Mouse (Mus musculus): Measurements from ENCODE around the gene Cltb. TPM values are rescaled to one million over a fixed set of nuclear protein-coding genes. Genes with fewer than 3 reads are reported as not detected.

Gene Cltb
- polyA plus RNA-seq, 1 experiment from 2014 or later = 79.8 TPM

GRCm38 (mm10) chr13:54572621-54573020 lies 38.5 kb downstream of the Cltb start:
- Histone ChIP-seq H3K9ac (ENCODE audit: low read length) (no peak overlapping the region), H3K27me3 (ENCODE audit: control insufficient read depth, insufficient read depth, low read length) (no peaks in the 10 kb centered on the region), H3K27ac (ENCODE audit: low read length) (no peak overlapping the region)

DNA sequence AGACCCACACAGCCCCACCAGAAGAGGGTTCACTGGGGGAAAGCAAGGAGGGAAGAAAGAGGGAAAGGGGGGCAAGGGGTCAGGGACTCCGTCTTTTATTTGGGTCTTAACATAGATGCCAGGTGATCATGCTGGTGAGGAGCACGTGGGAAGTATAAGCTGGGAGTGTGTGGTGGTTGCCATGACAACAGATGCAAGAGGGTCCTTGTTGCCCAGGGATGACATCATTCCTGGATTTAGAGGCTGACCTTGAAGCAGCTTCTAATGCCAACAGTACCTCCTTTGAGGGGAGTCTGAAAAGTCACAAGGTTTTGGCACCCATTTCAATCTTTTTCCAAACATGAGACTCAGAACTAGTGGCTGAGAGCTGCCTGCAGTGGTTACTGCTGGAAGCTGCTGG lies 39.5 kb downstream of the Cltb start:
- peaks cover 8% of the 10 kb centered on the region for H3K4me1 ChIP-seq (ENCODE audit: control insufficient read depth, insufficient read depth, low read length)
- ATAC-seq (ENCODE audit: insufficient read depth, low FRiP score) = no peak
- H3K4me2 ChIP-seq (ENCODE audit: low read depth, low read length) = no peak overlapping the region
- no peaks in the 10 kb centered on the region for H3K9me3 ChIP-seq (replicated peaks; ENCODE audit: control insufficient read depth, low read length)
- H3K36me3 ChIP-seq (ENCODE audit: control insufficient read depth, insufficient read depth, low read length) = no peaks in the 10 kb centered on the region
- H3K9ac ChIP-seq (ENCODE audit: low read length) = no peak overlapping the region
- H3K27me3 ChIP-seq (ENCODE audit: control insufficient read depth, insufficient read depth, low read length) = no peaks in the 10 kb centered on the region
- WGBS = 42% methylated on average over 2 of the region's 2 CpGs
- no peak overlapping the region for H3K4me3 ChIP-seq (replicated peaks; ENCODE audit: low read length)
- no peak overlapping the region for H3K27ac ChIP-seq (ENCODE audit: low read length)

More at GRCm38 (mm10) chr13:54572621-54573020, 38.5 kb downstream of the Cltb start:
- no peak for ATAC-seq (ENCODE audit: insufficient read depth, low FRiP score)
- Histone ChIP-seq H3K4me2 (ENCODE audit: low read depth, low read length) (no peak overlapping the region), H3K4me3 (replicated peaks; ENCODE audit: low read length) (no peak overlapping the region), H3K4me1 (ENCODE audit: control insufficient read depth, insufficient read depth, low read length) (peaks cover 8% of the 10 kb centered on the region), H3K36me3 (ENCODE audit: control insufficient read depth, insufficient read depth, low read length) (no peaks in the 10 kb centered on the region), H3K9me3 (replicated peaks; ENCODE audit: control insufficient read depth, low read length) (no peaks in the 10 kb centered on the region)
- 78% methylated on average over 4 of the region's 4 CpGs for WGBS

- no peaks in the 10 kb centered on the region for H3K9me3 ChIP-seq (replicated peaks; ENCODE audit: control insufficient read depth, low read length)
- H3K4me2 ChIP-seq (ENCODE audit: low read depth, low read length) = no peak overlapping the region
- 68% methylated on average over 4 of the region's 4 CpGs for WGBS
Measured at GRCm38 (mm10) chr13:54570736-54571135, 40.4 kb downstream of the Cltb start.

DNA sequence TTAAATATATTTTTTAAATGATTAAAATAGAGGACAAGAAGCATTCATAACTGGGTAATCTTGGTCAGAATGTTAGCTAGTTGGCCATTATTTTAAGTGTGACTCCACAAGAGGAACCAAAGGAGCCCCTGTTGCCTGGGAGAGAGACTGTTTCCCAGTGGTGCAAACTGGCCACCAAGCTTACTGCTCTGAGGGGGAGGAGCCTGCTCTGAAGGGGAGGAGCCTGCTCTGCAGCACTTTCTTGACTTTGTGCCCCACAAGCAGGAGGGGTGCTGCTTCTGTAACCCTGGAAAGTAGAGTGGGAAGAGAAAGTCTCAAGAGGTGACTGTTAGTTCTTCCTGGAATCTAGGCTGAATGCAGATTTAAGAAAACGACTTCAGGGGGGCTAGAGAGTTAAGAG lies 41.9 kb downstream of the Cltb start:
- no peaks in the 10 kb centered on the region for H3K27me3 ChIP-seq (ENCODE audit: control insufficient read depth, insufficient read depth, low read length)
- H3K4me1 ChIP-seq (ENCODE audit: control insufficient read depth, insufficient read depth, low read length) = peaks cover 2% of the 10 kb centered on the region
- no peak overlapping the region for H3K27ac ChIP-seq (ENCODE audit: low read length)
- no peak for ATAC-seq (ENCODE audit: insufficient read depth, low FRiP score)
- no peak overlapping the region for H3K4me2 ChIP-seq (ENCODE audit: low read depth, low read length)
- WGBS = 41% methylated on average over 1 of the region's 1 CpGs
- no peak overlapping the region for H3K9ac ChIP-seq (ENCODE audit: low read length)
- no peaks in the 10 kb centered on the region for H3K36me3 ChIP-seq (ENCODE audit: control insufficient read depth, insufficient read depth, low read length)
- H3K4me3 ChIP-seq (replicated peaks; ENCODE audit: low read length) = no peak overlapping the region
- H3K9me3 ChIP-seq (replicated peaks; ENCODE audit: control insufficient read depth, low read length) = no peaks in the 10 kb centered on the region

More at GRCm38 (mm10) chr13:54570736-54571135, 40.4 kb downstream of the Cltb start:
- Histone ChIP-seq H3K27me3 (ENCODE audit: control insufficient read depth, insufficient read depth, low read length) (no peaks in the 10 kb centered on the region), H3K4me3 (replicated peaks; ENCODE audit: low read length) (no peak overlapping the region), H3K36me3 (ENCODE audit: control insufficient read depth, insufficient read depth, low read length) (no peaks in the 10 kb centered on the region), H3K4me1 (ENCODE audit: control insufficient read depth, insufficient read depth, low read length) (peaks cover under 1% of the 10 kb centered on the region; the same call in 1 of the 2 replicates), H3K27ac (ENCODE audit: low read length) (no peak overlapping the region), H3K9ac (ENCODE audit: low read length) (no peak overlapping the region)
- ATAC-seq (ENCODE audit: insufficient read depth, low FRiP score) = no peak

DNA sequence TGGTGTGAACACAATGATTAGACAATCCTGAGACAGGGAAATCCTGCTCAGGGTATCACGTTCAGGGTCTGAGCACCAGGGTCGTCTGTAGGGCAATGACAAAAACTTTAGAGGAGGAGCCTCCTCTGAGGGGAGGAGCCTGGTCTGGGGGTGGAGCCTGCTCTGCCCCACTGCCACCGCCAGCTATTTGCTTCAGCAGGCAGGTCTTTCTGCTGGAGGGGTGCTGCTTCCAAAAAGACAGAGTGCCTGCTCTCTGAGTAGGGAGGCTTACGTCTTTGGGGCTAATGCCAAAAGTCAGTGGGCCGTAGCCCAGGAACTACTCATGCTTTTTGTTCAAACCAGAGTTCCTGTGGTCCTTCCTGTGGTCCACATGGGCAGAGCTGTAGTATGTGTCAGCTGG lies 42.8 kb downstream of the Cltb start:
- H3K4me1 ChIP-seq (ENCODE audit: control insufficient read depth, insufficient read depth, low read length) = peaks cover 8% of the 10 kb centered on the region
- H3K4me2 ChIP-seq (ENCODE audit: low read depth, low read length) = no peak overlapping the region
- ATAC-seq (ENCODE audit: insufficient read depth, low FRiP score) = no peak
- WGBS = 42% methylated on average over 5 of the region's 5 CpGs
- no peak overlapping the region for H3K4me3 ChIP-seq (replicated peaks; ENCODE audit: low read length)
- H3K9me3 ChIP-seq (replicated peaks; ENCODE audit: control insufficient read depth, low read length) = no peaks in the 10 kb centered on the region
- no peaks in the 10 kb centered on the region for H3K27me3 ChIP-seq (ENCODE audit: control insufficient read depth, insufficient read depth, low read length)
- H3K9ac ChIP-seq (ENCODE audit: low read length) = no peak overlapping the region
- no peak overlapping the region for H3K27ac ChIP-seq (ENCODE audit: low read length)
- no peaks in the 10 kb centered on the region for H3K36me3 ChIP-seq (ENCODE audit: control insufficient read depth, insufficient read depth, low read length)

- Histone ChIP-seq H3K9ac (ENCODE audit: low read length) (peak overlapping the region; percentile 97; the same call in 1 of the 2 replicates), H3K9me3 (replicated peaks; ENCODE audit: control insufficient read depth, low read length) (no peaks in the 10 kb centered on the region), H3K27me3 (ENCODE audit: control insufficient read depth, insufficient read depth, low read length) (no peaks in the 10 kb centered on the region), H3K27ac (ENCODE audit: low read length) (peak overlapping the region; percentile 48), H3K4me3 (replicated peaks; ENCODE audit: low read length) (peak overlapping the region; percentile 97), H3K4me1 (ENCODE audit: control insufficient read depth, insufficient read depth, low read length) (peaks cover 8% of the 10 kb centered on the region), H3K4me2 (ENCODE audit: low read depth, low read length) (peak overlapping the region; percentile 64), H3K36me3 (ENCODE audit: control insufficient read depth, insufficient read depth, low read length) (0 out of 2 replicates have a peak, but pooled peaks cover under 1% of the 10 kb centered on the region)
- WGBS = 46% methylated on average over 8 of the region's 8 CpGs
- ATAC-seq (ENCODE audit: insufficient read depth, low FRiP score) = peak; percentile 61; the same call in 1 of the 2 replicates
Measured at GRCm38 (mm10) chr13:54565594-54566345, 45.4 kb downstream of the Cltb start.

GRCm38 (mm10) chr13:54565201-54565581 lies 46.0 kb downstream of the Cltb start, which contains the start of gene 4833439L19Rik:
4833439L19Rik (minus strand) TSS chr13:54565435.
- Histone ChIP-seq H3K4me3 (replicated peaks; ENCODE audit: low read length) (peak within 1 kb of the TSS; percentile 97), H3K9me3 (replicated peaks; ENCODE audit: control insufficient read depth, low read length) (no peaks in the 10 kb centered on the region), H3K4me2 (ENCODE audit: low read depth, low read length) (peak within 1 kb of the TSS; percentile 97), H3K36me3 (ENCODE audit: control insufficient read depth, insufficient read depth, low read length) (peaks cover 7% of the 10 kb centered on the region; the same call in 1 of the 2 replicates), H3K27me3 (ENCODE audit: control insufficient read depth, insufficient read depth, low read length) (no peaks in the 10 kb centered on the region), H3K4me1 (ENCODE audit: control insufficient read depth, insufficient read depth, low read length) (peaks cover 8% of the 10 kb centered on the region), H3K27ac (ENCODE audit: low read length) (peak within 1 kb of the TSS; percentile 59), H3K9ac (ENCODE audit: low read length) (peak within 1 kb of the TSS; percentile 97)
- WGBS = 0% methylated on average over 27 of the region's 27 CpGs
- peak; percentile 95 for ATAC-seq (ENCODE audit: insufficient read depth, low FRiP score)

- WGBS = 9% methylated on average over 45 of the region's 45 CpGs
- H3K27ac ChIP-seq (ENCODE audit: low read length) = peak overlapping the region; percentile 59; the same call in 1 of the 2 replicates
- no peaks in the 10 kb centered on the region for H3K9me3 ChIP-seq (replicated peaks; ENCODE audit: control insufficient read depth, low read length)
- peaks cover 8% of the 10 kb centered on the region for H3K4me1 ChIP-seq (ENCODE audit: control insufficient read depth, insufficient read depth, low read length)
- peaks cover 13% of the 10 kb centered on the region for H3K36me3 ChIP-seq (ENCODE audit: control insufficient read depth, insufficient read depth, low read length)
- peak overlapping the region; percentile 97 for H3K9ac ChIP-seq (ENCODE audit: low read length)
- peak; percentile 57; the same call in 1 of the 2 replicates for ATAC-seq (ENCODE audit: insufficient read depth, low FRiP score)
- peak overlapping the region; percentile 97 for H3K4me3 ChIP-seq (replicated peaks; ENCODE audit: low read length)
- no peaks in the 10 kb centered on the region for H3K27me3 ChIP-seq (ENCODE audit: control insufficient read depth, insufficient read depth, low read length)
- H3K4me2 ChIP-seq (ENCODE audit: low read depth, low read length) = peak overlapping the region; percentile 97
Measured at GRCm38 (mm10) chr13:54564232-54565200, 46.6 kb downstream of the Cltb start.

Data from stomach, embryonic 16.5 days (tissue).